Comparison of ENCODE assay signal across 22 mouse cellular contexts in the genomic region with DNA sequence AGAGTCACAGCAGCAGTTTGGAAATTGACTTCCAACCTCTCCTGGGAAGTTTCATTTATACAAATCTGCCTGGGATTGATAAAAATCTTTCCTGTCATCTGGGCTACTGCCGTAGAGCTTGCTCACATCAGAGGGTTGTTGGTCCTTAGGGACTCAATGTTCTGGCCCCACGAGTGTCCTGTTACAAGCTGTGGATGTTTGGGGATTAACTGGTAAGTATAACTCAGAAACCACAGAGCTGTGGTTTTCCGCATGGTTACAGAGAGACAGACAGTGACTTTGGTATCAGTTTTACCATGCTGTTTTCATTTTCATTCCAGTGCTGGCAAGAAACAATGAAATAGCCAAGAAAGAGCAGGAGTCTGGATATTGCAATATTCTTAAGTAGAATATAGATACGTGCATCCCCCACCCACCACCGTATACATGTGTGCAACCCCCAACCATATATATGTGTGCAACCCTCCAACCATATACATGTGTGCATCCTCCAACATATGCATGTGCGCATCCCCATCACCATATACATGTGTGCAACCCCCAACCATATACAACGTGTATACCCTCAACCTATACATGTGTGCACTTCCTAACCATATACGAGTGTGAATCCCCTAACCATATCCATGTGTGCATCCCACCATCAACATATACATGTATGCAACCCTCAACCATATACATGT.
DNase-seq lines count a peak whose midpoint lies in the region; ATAC-seq and TF ChIP-seq lines count a peak whose summit lies in the region.
"Had no signal": no experiment of that assay in that cellular context is flagged by ENCODE, and none has a peak within 500 bp of the region (broad histone marks: within the 10 kb centered on the region; RNA-seq: fewer than 3 reads in every experiment).

No protein-coding gene starts in this region.

- DNase-seq in embryo, embryonic 11.5 days (ENCODE audit: low read depth, low spot score), result peak; percentile 3
- no peak for DNase-seq in embryo, embryonic 10 days (ENCODE audit: low spot score)
- no peak for DNase-seq in limb, embryonic 11.5 days (ENCODE audit: low spot score)
- DNase-seq in limb, embryonic 10.5 days (ENCODE audit: low spot score), result no peak
- DNase-seq in embryonic facial prominence, embryonic 14.5 days (ENCODE audit: low spot score), result peak; percentile 82
- DNase-seq in skeletal muscle tissue, adult 2 months (ENCODE audit: low read depth, low spot score), result peak; percentile 25
- no peak for DNase-seq in lung, postnatal 0 days (ENCODE audit: low spot score)
- DNase-seq in thymus, postnatal 36 days, result no peak
- DNase-seq: adrenal gland, postnatal 14 days; cerebellum, adult 2 months; cerebellum, postnatal 36 days; forebrain, postnatal 0 days; kidney, postnatal 10 days; liver, embryonic 13.5 days; lung, adult 2 months; lung, postnatal 36 days; thymus, adult 2 months had no signal

- no peak overlapping the region for H3K27ac ChIP-seq in limb, embryonic 11.5 days (replicated peaks; ENCODE audit: low read depth, low read length)
- no peak overlapping the region for H3K27ac ChIP-seq in limb, embryonic 10.5 days
- no peak overlapping the region for H3K27ac ChIP-seq in embryonic facial prominence, embryonic 14.5 days (replicated peaks; ENCODE audit: low read depth, low read length)
- no peak overlapping the region for H3K27ac ChIP-seq in lung, postnatal 0 days (ENCODE audit: low read length)
- H3K27ac ChIP-seq: limb, embryonic 13.5 days; liver, embryonic 13.5 days; stomach, postnatal 0 days had no signal

- no peaks in the 10 kb centered on the region for H3K9me3 ChIP-seq in limb, embryonic 11.5 days (ENCODE audit: control insufficient read depth, low read length)
- H3K9me3 ChIP-seq in limb, embryonic 10.5 days (replicated peaks), result no peaks in the 10 kb centered on the region
- H3K9me3 ChIP-seq in embryonic facial prominence, embryonic 14.5 days (ENCODE audit: control insufficient read depth, low read length), result no peaks in the 10 kb centered on the region
- H3K9me3 ChIP-seq in lung, postnatal 0 days (ENCODE audit: low read length), result no peaks in the 10 kb centered on the region
- H3K9me3 ChIP-seq: limb, embryonic 13.5 days; liver, embryonic 13.5 days had no signal

- no peak for TF ChIP-seq CTCF in lung, postnatal 0 days (IDR thresholded peaks at IDR 0.05)

- no peak overlapping the region for H3K4me3 ChIP-seq in limb, embryonic 11.5 days (ENCODE audit: low read depth, low read length)
- H3K4me3 ChIP-seq in limb, embryonic 10.5 days, result no peak overlapping the region
- no peak overlapping the region for H3K4me3 ChIP-seq in embryonic facial prominence, embryonic 14.5 days (ENCODE audit: low read depth, low read length)
- no peak overlapping the region for H3K4me3 ChIP-seq in lung, postnatal 0 days (ENCODE audit: low read depth, low read length)
- H3K4me3 ChIP-seq: limb, embryonic 13.5 days; liver, embryonic 13.5 days; megakaryocyte, embryonic 14.5 days had no signal

- WGBS in limb, embryonic 11.5 days, result 80% methylated on average over 8 of the region's 8 CpGs
- 82% methylated on average over 8 of the region's 8 CpGs for WGBS in limb, embryonic 10.5 days
- WGBS in embryonic facial prominence, embryonic 14.5 days, result 59% methylated on average over 8 of the region's 8 CpGs
- 80% methylated on average over 8 of the region's 8 CpGs for WGBS in lung, postnatal 0 days

- no peaks in the 10 kb centered on the region for H3K36me3 ChIP-seq in limb, embryonic 11.5 days (ENCODE audit: control insufficient read depth, insufficient read depth, low read length)
- no peaks in the 10 kb centered on the region for H3K36me3 ChIP-seq in limb, embryonic 10.5 days
- H3K36me3 ChIP-seq in embryonic facial prominence, embryonic 14.5 days (ENCODE audit: control insufficient read depth, insufficient read depth, low read length), result no peaks in the 10 kb centered on the region
- H3K36me3 ChIP-seq in lung, postnatal 0 days (ENCODE audit: insufficient read depth, low read length), result no peaks in the 10 kb centered on the region
- H3K36me3 ChIP-seq: limb, embryonic 13.5 days; liver, embryonic 13.5 days had no signal

- no peaks in the 10 kb centered on the region for H3K4me1 ChIP-seq in limb, embryonic 11.5 days (ENCODE audit: control insufficient read depth, insufficient read depth, low read length)
- H3K4me1 ChIP-seq in limb, embryonic 10.5 days, result no peaks in the 10 kb centered on the region
- H3K4me1 ChIP-seq in embryonic facial prominence, embryonic 14.5 days (ENCODE audit: control insufficient read depth, insufficient read depth, low read length), result no peaks in the 10 kb centered on the region
- H3K4me1 ChIP-seq in lung, postnatal 0 days (ENCODE audit: insufficient read depth, low read depth, low read length), result no peaks in the 10 kb centered on the region
- H3K4me1 ChIP-seq: limb, embryonic 13.5 days; liver, embryonic 13.5 days; megakaryocyte, embryonic 14.5 days had no signal

- H3K9ac ChIP-seq in limb, embryonic 11.5 days (ENCODE audit: low read length), result no peak overlapping the region
- H3K9ac ChIP-seq in embryonic facial prominence, embryonic 14.5 days (ENCODE audit: low read depth, low read length), result no peak overlapping the region
- H3K9ac ChIP-seq in lung, postnatal 0 days (replicated peaks; ENCODE audit: low read depth), result no peak overlapping the region
- H3K9ac ChIP-seq: forebrain, postnatal 0 days; limb, embryonic 13.5 days; liver, embryonic 13.5 days had no signal

- no peak for TF ChIP-seq EP300 in lung, postnatal 0 days (IDR thresholded peaks at IDR 0.05)

- H3K4me2 ChIP-seq in limb, embryonic 11.5 days (ENCODE audit: low read depth, severe bottlenecking), result no peak overlapping the region
- H3K4me2 ChIP-seq in embryonic facial prominence, embryonic 14.5 days (ENCODE audit: low read depth, low read length), result no peak overlapping the region
- no peak overlapping the region for H3K4me2 ChIP-seq in lung, postnatal 0 days (replicated peaks; ENCODE audit: low read depth, low read length)
- H3K4me2 ChIP-seq: heart, embryonic 11.5 days; limb, embryonic 13.5 days; liver, embryonic 13.5 days had no signal

- ATAC-seq in limb, embryonic 11.5 days (ENCODE audit: insufficient number of reproducible peaks, low FRiP score, low TSS enrichment, low read depth), result 0 out of 2 replicates have a peak, but pooled peaks have one; percentile 46
- ATAC-seq in embryonic facial prominence, embryonic 14.5 days (ENCODE audit: low read depth), result peak; percentile 88
- ATAC-seq in lung, postnatal 0 days, result no peak
- ATAC-seq: forebrain, postnatal 0 days; intestine, postnatal 0 days had no signal

- H3K27me3 ChIP-seq in limb, embryonic 11.5 days (ENCODE audit: control insufficient read depth, insufficient read depth, low read length), result no peaks in the 10 kb centered on the region
- H3K27me3 ChIP-seq in limb, embryonic 10.5 days (ENCODE audit: low read depth, poor library complexity, severe bottlenecking), result no peaks in the 10 kb centered on the region
- H3K27me3 ChIP-seq in embryonic facial prominence, embryonic 14.5 days (replicated peaks; ENCODE audit: control insufficient read depth, insufficient read depth, low read length), result no peaks in the 10 kb centered on the region
- H3K27me3 ChIP-seq in lung, postnatal 0 days (replicated peaks; ENCODE audit: insufficient read depth, low read length), result no peaks in the 10 kb centered on the region
- H3K27me3 ChIP-seq: limb, embryonic 13.5 days; liver, embryonic 13.5 days; megakaryocyte, embryonic 14.5 days had no signal

Comparison
In these comparisons a context has a peak if more than half of its experiments do, and no peak if none do; other contexts are left out.
1. DNase-seq: peak in embryo, embryonic 11.5 days (single experiment), embryonic facial prominence, embryonic 14.5 days (single experiment) and skeletal muscle tissue, adult 2 months (single experiment); none in embryo, embryonic 10 days (single experiment), limb, embryonic 11.5 days (single experiment), limb, embryonic 10.5 days (single experiment), lung, postnatal 0 days (single experiment) and thymus, postnatal 36 days (0 of 2).